Mouse (Mus musculus) limb, embryonic 11.5 days (tissue): ENCODE measurements around the gene Kirrel. TPM values are rescaled to one million over a fixed set of nuclear protein-coding genes. Genes with fewer than 3 reads are reported as not detected.

Experiments used
- ATAC-seq: fragments of 200-750 bp; cut with Nextera tagmentation; 2 replicates; pipeline ENCODE4 v1.8.0; 2017; ENCODE audit warnings: low read depth; ENCODE audit not compliant: insufficient number of reproducible peaks, low FRiP score, low TSS enrichment
- DNase-seq: peaks from one replicate; pipeline ENCODE4 v3.0.0-alpha.2; 2015; ENCODE audit warnings: low spot score
- H3K27ac ChIP-seq: fragments of 300-500 bp; sonication (generic); replicated peaks from 2 replicates; pipeline ENCODE4 v1.5.1; 2014; ENCODE audit warnings: low read depth, mild to moderate bottlenecking, low read length
- H3K27me3 ChIP-seq: fragments of 300-500 bp; sonication (generic); 2 replicates; pipeline ENCODE4 v1.6.1; 2014; ENCODE audit warnings: mild to moderate bottlenecking, low read length, mixed read lengths; ENCODE audit not compliant: control insufficient read depth, insufficient read depth
- H3K36me3 ChIP-seq: fragments of 300-500 bp; sonication (generic); 2 replicates; pipeline ENCODE4 v1.6.1; 2014; ENCODE audit warnings: mild to moderate bottlenecking, low read length, moderate library complexity, mixed read lengths; ENCODE audit not compliant: control insufficient read depth, insufficient read depth
- H3K4me1 ChIP-seq: fragments of 300-500 bp; sonication (generic); 2 replicates; pipeline ENCODE4 v1.6.1; 2014; ENCODE audit warnings: low read length, mixed read lengths; ENCODE audit not compliant: control insufficient read depth, insufficient read depth
- H3K4me2 ChIP-seq: fragments of 300-500 bp; sonication (generic); 2 replicates; pipeline ENCODE4 v1.6.1; 2014; ENCODE audit warnings: low read depth, mild to moderate bottlenecking, moderate library complexity; ENCODE audit not compliant: severe bottlenecking
- H3K4me3 ChIP-seq: fragments of 300-500 bp; sonication (generic); 2 replicates; pipeline ENCODE4 v1.5.1; 2014; ENCODE audit warnings: low read depth, low read length
- H3K9ac ChIP-seq: fragments of 300-500 bp; sonication (generic); 2 replicates; pipeline ENCODE4 v1.6.1; 2014; ENCODE audit warnings: mild to moderate bottlenecking, low read length
- H3K9me3 ChIP-seq: fragments of 300-500 bp; sonication (generic); 2 replicates; pipeline ENCODE4 v1.6.1; 2016; ENCODE audit warnings: low read length; ENCODE audit not compliant: control insufficient read depth
- WGBS: fragments of 180-500 bp; shearing (Covaris S2); extraction: QIAGEN DNeasy Blood & Tissue Kit; methylation state at CpG from one replicate; pipeline ENCODE4 v1.1.7; 2014; 5-methylcytosine and 5-hydroxymethylcytosine counted together
- polyA plus RNA-seq: library from polyadenylated mRNA; unstranded; fragments of >200 nt; fragmentation: Nextera tagmentation; extraction: Ambion mirVana; gene quantifications from 2 replicates; pipeline ENCODE4 v1.2.1, GENCODE M21; 2014

Kirrel gene
- polyA plus RNA-seq, 1 experiment from 2014 or later: 12.8 TPM

GRCm38 (mm10) chr3:87194591-87194990, 20.0 kb upstream of the Kirrel start:
- Histone ChIP-seq H3K4me3 (no peak overlapping the region), H3K27me3 (no peaks in the 10 kb centered on the region), H3K9ac (no peak overlapping the region), H3K9me3 (no peaks in the 10 kb centered on the region), H3K4me2 (no peak overlapping the region), H3K4me1 (no peaks in the 10 kb centered on the region), H3K27ac (no peak overlapping the region), H3K36me3 (no peaks in the 10 kb centered on the region)
- WGBS: 79% methylated on average over 2 of the region's 2 CpGs
- ATAC-seq (no peak), DNase-seq (no peak)

GRCm38 (mm10) chr3:87193756-87194155, 19.2 kb upstream of the Kirrel start:
- Histone ChIP-seq H3K27ac (no peak overlapping the region), H3K4me2 (no peak overlapping the region), H3K4me1 (no peaks in the 10 kb centered on the region), H3K9ac (no peak overlapping the region), H3K36me3 (no peaks in the 10 kb centered on the region), H3K9me3 (no peaks in the 10 kb centered on the region), H3K4me3 (no peak overlapping the region), H3K27me3 (no peaks in the 10 kb centered on the region)
- ATAC-seq (no peak), DNase-seq (no peak)
- 65% methylated on average over 1 of the region's 1 CpGs for WGBS

- DNase-seq (no peak), ATAC-seq (no peak)
- Histone ChIP-seq H3K4me3 (no peak overlapping the region), H3K4me2 (no peak overlapping the region), H3K9ac (no peak overlapping the region), H3K9me3 (no peaks in the 10 kb centered on the region), H3K36me3 (no peaks in the 10 kb centered on the region), H3K27me3 (no peaks in the 10 kb centered on the region), H3K27ac (no peak overlapping the region), H3K4me1 (no peaks in the 10 kb centered on the region)
- whole genome bisulfite sequencing: 52% methylated on average over 6 of the region's 6 CpGs
These were observed 18.8 kb upstream of the Kirrel start for GRCm38 (mm10) chr3:87193352-87193751.

- Histone ChIP-seq H3K9me3 (no peaks in the 10 kb centered on the region), H3K9ac (no peak overlapping the region), H3K27me3 (no peaks in the 10 kb centered on the region), H3K36me3 (no peaks in the 10 kb centered on the region), H3K27ac (no peak overlapping the region), H3K4me1 (peaks cover 2% of the 10 kb centered on the region), H3K4me3 (no peak overlapping the region), H3K4me2 (no peak overlapping the region)
- ATAC-seq: no peak
- DNase-seq: peak; percentile 5
- 80% methylated on average over 4 of the region's 4 CpGs for WGBS
These were observed 2.1 kb upstream of the Kirrel start for GRCm38 (mm10) chr3:87176687-87177086.

- WGBS: 52% methylated on average over 3 of the region's 3 CpGs
- Histone ChIP-seq H3K9ac (no peak overlapping the region), H3K4me2 (0 out of 2 replicates have a peak overlapping the region, but pooled peaks have one; percentile 94), H3K4me1 (peaks cover 8% of the 10 kb centered on the region), H3K9me3 (no peaks in the 10 kb centered on the region), H3K27me3 (no peaks in the 10 kb centered on the region), H3K27ac (no peak overlapping the region), H3K4me3 (no peak overlapping the region), H3K36me3 (no peaks in the 10 kb centered on the region)
- ATAC-seq (no peak), DNase-seq (peak; percentile 33)
These were observed 880 bp upstream of the Kirrel start for GRCm38 (mm10) chr3:87175438-87175815.

GRCm38 (mm10) chr3:87174769-87175437, 356 bp upstream of the Kirrel start:
- 3% methylated on average over 25 of the region's 25 CpGs for WGBS
- DNase-seq (peak; percentile 35), ATAC-seq (no peak; the same call in 1 of the 2 replicates)
- Histone ChIP-seq H3K36me3 (no peaks in the 10 kb centered on the region), H3K4me3 (peak overlapping the region; percentile 49), H3K9me3 (no peaks in the 10 kb centered on the region), H3K4me2 (peak overlapping the region; percentile 94), H3K27me3 (no peaks in the 10 kb centered on the region), H3K27ac (peak overlapping the region; percentile 72; the same call in 1 of the 2 replicates), H3K9ac (peak overlapping the region; percentile 88), H3K4me1 (peaks cover 12% of the 10 kb centered on the region)

GRCm38 (mm10) chr3:87173486-87174085, 961 bp downstream of the Kirrel start:
- Histone ChIP-seq H3K27ac (peak overlapping the region; percentile 72; the same call in 1 of the 2 replicates), H3K27me3 (no peaks in the 10 kb centered on the region), H3K4me1 (peaks cover 24% of the 10 kb centered on the region), H3K4me2 (peak overlapping the region; percentile 94), H3K9ac (peak overlapping the region; percentile 88), H3K9me3 (no peaks in the 10 kb centered on the region), H3K36me3 (no peaks in the 10 kb centered on the region), H3K4me3 (peak overlapping the region; percentile 49)
- WGBS: 2% methylated on average over 8 of the region's 8 CpGs
- peak; percentile 41 for DNase-seq
- no peak for ATAC-seq

- no peaks in the 10 kb centered on the region for H3K36me3 ChIP-seq
- ATAC-seq: 0 out of 2 replicates have a peak, but pooled peaks have one; percentile 25
- H3K4me1 ChIP-seq: peaks cover 28% of the 10 kb centered on the region
- H3K9me3 ChIP-seq: no peaks in the 10 kb centered on the region
- H3K9ac ChIP-seq: peak overlapping the region; percentile 88
- WGBS: 4% methylated on average over 2 of the region's 2 CpGs
- no peak for DNase-seq
- peak overlapping the region; percentile 94 for H3K4me2 ChIP-seq
- no peaks in the 10 kb centered on the region for H3K27me3 ChIP-seq
- H3K27ac ChIP-seq: peak overlapping the region; percentile 72; the same call in 1 of the 2 replicates
- H3K4me3 ChIP-seq: peak overlapping the region; percentile 49
These were observed 1.5 kb downstream of the Kirrel start for GRCm38 (mm10) chr3:87173103-87173444.
